Mouse (Mus musculus) mouse trophoblast stem cell (cell line): ENCODE data around the gene Ambra1.

ENCODE experiments used
- in situ Hi-C, 2 experiments: fragments of 300-500 bp; cut with MseI, MboI; formaldehyde crosslinking; loops; 2 replicates in 1 of 2; 3 replicates in 1 of 2; pipeline ENCODE4 v1.15.1; 2025

Gene Ambra1

DNA sequence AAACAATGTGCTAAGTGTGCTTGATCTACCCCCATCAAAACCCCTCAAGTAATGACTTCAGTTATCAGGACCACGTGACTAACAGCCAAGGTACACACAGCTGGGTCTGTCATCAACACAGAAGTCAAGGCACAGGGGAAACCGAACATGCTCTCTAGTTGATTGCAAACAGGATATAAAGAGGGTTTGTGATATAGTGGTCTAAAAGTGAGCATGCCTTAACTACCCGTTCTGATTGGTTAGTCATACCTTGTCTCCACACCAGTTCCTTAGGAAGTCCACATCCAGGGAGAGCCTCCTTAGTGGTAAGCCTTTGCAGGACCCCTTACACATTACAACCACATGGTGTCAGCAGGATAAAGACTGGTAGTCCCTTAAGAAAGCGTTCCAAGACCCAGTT is 190.2 kb downstream of the Ambra1 start:
- in situ Hi-C loops = no loop called here

- in situ Hi-C loops = no loop called here
Observed at GRCm38 (mm10) chr2:91921181-91921789, 191.4 kb downstream of the Ambra1 start.

GRCm38 (mm10) chr2:91921790-91922570 is 192.0 kb downstream of the Ambra1 start:
- in situ Hi-C loops = no loop called here

DNA sequence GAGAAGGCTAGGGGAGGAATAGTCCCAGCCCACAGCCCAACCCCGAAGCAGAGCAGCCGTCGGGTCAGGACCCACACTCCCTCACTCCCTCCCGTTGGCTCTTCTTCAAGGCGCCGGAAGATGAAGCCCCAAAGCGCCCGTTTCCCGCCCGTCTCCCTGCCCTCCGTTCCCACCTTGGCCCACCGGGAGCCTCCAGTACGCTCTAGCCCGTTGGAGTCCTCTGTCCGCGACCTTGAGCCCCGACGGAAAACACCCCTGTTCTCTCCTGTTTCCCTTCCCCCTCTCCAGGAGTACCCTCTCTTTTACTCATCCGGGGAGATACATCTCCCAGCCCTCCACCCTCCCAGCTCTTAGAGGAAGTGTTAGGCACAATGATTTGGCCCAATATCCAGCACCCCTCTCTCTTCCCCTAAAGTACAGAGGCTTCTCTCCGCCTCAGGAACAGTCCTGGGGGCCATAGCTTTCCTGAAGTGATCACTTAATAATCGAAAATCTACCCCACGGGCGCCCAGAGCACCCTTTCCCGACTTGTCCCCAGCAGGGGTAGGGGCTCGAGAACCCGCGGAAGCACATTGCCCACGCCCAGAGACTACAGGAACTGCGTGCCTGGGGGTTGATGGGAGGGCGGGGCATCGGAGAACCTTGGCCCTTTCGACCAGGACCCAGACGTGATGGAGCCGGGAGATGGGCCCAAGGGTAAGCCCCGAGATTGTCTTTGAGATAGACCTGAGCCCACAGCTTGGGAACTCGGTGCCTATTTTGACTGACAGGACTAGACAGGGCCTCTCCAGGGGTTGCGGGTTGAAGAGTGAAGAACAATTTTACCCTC is 192.9 kb downstream of the Ambra1 start:
- in situ Hi-C loops = no loop called here

DNA sequence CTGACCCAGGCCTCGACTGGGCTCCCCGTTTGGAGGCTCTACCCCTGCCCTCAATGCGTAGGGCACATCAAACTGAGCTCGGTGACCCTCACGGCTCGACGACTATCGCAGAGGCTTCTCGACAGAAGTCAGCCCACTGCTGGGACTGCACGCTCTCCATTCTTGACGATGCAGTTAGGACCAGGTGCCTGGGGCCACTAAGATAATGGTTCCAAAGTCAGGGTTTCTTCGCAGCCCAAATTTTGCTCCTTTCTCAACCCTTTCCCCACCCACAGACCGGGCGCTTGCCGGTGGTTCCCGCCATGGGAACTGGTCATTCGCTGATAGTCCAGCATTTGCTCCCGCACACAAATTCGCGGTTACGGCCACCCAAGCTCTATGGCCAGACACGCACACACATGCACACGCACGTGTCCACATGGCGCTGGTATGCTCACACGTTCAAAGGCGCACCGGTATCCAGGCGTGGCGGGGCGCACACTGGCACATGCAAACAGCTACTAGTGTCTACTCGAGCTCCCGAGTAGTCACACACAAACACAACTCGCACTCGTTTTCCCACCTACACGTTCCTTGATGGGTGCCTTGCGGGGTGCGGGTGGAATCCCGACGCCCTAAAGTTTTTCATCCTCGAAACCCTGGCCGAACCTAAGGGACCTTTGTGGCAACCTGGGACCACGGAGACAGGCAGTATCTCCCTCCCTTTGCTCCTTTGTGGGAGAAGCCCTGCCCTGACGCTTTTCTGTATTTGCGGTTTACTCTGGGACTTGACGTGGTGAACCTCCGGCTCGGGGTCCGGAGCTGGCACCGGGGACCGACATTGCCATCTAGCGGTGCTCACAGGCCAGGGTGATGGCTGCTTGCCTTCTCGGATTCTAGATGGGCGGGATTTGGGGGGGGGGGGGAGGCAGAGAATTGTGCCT is 193.7 kb downstream of the Ambra1 start:
- in situ Hi-C loops = no loop called here

DNA sequence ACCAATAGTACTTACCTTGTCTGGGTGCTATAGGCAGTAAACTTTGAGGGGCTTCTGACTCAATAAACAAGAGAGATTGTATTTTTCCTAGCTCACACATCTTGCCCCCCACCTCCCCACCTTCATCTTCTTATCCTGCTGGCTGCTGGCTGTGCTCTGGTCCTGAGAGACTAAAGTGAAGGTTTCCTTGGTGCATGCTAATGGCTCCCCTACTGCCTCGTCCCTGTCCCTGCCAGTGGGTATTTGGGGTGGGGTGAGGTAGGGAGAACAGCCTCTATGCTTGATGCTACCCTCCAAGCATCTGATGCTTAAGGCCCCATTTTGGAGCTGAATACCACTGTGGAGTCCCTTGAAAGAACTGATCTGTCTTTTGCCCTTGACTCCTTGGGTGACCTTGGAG is 194.8 kb downstream of the Ambra1 start:
- in situ Hi-C loops = no loop called here

- in situ Hi-C loops = no loop called here
Observed at GRCm38 (mm10) chr2:91925442-91925841, 195.5 kb downstream of the Ambra1 start.

DNA sequence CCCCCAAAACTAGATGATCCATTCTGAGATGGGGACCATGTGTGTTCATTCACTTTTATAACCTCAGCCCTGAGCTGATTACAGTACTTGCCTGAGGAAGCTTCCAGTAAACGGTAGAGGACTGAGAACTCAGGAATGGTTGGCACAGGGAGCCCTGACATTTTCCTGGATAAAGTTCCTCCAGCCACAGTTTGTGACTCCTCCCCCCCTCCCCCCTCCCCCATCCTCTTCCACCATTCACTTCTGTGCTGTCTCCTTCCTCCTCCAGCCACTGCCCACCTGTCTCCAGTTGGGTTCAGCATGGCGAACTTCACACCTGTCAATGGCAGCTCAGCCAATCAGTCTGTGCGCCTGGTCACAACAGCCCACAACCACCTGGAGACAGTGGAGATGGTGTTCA is 197.0 kb downstream of the Ambra1 start, which contains the start of gene Chrm4:
Gene Chrm4 (plus strand): TSS at position 301 of the 400 bp plus-strand sequence.
- in situ Hi-C loops = no loop called here

DNA sequence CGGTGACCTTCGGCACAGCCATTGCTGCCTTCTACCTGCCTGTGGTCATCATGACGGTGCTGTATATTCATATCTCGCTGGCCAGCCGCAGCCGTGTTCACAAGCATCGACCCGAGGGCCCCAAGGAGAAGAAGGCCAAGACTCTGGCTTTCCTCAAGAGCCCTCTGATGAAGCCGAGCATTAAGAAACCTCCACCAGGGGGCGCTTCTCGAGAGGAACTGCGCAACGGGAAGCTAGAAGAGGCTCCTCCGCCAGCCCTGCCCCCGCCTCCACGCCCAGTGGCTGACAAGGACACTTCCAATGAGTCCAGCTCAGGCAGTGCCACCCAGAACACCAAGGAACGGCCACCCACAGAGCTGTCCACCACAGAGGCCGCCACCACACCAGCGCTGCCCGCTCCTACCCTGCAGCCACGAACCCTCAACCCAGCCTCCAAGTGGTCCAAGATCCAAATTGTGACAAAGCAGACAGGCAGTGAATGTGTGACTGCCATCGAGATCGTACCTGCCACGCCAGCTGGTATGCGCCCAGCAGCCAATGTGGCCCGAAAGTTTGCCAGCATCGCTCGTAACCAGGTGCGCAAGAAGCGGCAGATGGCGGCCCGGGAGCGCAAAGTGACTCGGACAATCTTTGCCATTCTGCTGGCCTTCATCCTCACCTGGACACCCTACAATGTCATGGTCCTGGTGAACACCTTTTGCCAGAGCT is 198.0 kb downstream of the Ambra1 start:
- in situ Hi-C loops = no loop called here

GRCm38 (mm10) chr2:91928534-91929350 is 198.8 kb downstream of the Ambra1 start:
- in situ Hi-C loops = no loop called here

DNA sequence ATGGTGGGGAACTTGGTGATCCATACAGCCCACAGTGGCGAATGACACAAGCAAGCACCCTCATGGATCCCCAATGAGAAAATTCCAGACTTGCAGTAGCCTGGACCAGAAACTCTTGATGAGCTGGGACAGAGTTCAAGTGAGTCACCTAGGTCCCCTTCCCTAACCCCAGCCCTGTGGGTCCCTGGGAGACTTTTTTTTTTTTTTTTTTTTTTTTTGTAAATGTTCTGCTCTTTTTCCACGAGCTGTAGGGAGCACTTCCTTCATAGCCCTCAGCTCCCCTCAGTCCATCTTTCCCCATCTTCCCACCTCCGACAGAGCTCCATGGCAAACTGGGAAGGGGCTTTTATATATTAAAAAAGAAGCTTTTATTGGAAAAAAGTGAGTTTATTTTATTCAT is 199.5 kb downstream of the Ambra1 start:
- in situ Hi-C loops = no loop called here

GRCm38 (mm10) chr2:91929936-91930335 is 200.0 kb downstream of the Ambra1 start:
- in situ Hi-C loops = no loop called here

- in situ Hi-C loops = no loop called here
Observed at GRCm38 (mm10) chr2:91930761-91931291, 200.9 kb downstream of the Ambra1 start.

DNA sequence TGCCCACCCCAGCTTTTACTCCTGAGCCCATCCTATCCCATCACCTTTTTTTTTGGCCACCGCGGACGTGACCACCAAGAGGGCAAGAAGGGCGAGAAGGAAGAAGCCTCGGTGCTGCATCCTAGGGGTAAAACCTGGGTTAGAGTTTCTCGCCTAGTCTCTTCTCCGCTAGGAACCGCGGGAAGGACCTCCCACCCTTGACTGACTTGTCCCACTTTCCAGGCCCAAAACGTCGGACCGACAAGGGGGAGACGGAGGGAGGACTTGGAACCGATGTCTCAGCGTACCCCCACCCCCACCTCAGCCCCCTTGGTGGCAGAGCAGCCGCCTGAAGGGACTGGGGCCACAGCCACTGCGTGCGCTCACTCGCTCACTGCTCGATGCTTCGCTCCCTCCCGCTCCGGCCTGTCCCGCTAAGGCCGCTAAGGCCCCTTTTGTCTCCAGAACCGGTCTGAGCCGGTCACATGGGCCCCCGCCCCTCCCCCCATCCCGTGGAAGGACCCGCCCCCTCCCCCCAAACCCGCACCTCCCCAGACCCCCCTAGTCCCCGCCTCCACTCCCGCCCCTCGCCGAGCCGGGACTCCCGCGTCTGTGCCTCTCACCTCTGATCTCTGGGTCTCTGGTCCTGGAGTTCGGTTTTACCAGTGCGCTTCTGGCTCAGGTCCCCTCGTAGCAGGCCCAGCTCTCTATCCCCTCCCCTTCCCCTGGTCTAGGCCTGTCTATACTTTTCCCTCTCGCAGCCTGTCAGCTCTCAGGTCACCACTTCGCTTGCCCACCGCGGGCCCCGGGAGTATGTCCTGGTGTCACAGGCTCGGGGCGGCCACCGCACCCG is 201.6 kb downstream of the Ambra1 start:
- in situ Hi-C loops = no loop called here

GRCm38 (mm10) chr2:91932160-91932711 is 202.3 kb downstream of the Ambra1 start, which contains the start of gene Mdk:
TSS of gene Mdk (minus strand) at chr2:91932297.
- in situ Hi-C loops = no loop called here

DNA sequence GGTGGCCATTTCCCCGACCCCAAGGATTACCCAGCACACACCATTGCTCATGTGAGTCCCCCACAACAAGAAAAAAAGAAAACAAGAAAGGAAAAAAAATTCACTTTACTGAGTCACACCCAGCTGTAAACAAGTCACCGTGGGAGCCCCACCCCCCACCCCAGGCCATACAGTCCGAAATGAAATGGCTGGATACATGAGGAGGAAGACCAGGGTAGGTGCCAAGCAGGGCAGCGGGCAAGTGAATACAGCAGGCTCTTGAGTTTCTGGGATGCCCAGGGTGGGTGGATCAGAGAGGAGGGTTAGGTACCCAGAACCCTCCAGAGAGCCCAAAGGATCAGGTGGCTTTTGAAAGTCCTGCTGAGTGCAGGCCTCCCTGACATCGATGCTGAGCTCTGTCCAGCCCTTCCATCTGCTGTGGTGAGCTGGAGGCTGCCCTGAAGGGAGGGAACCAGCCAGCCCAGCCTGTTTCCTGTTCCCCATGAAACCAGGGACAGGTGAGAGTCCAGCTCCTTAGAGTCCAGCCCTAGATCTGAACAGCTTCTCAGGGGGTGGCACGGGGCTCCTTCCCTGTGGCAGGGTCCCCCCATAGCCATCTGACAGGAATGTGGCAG is 202.9 kb downstream of the Ambra1 start:
- in situ Hi-C loops = no loop called here

GRCm38 (mm10) chr2:91933471-91933870 is 203.5 kb downstream of the Ambra1 start:
- in situ Hi-C loops = no loop called here

GRCm38 (mm10) chr2:91934016-91934415 is 204.1 kb downstream of the Ambra1 start:
- in situ Hi-C loops = no loop called here
